ENCODE assay signal across 9 mouse cellular contexts in the genomic region with DNA sequence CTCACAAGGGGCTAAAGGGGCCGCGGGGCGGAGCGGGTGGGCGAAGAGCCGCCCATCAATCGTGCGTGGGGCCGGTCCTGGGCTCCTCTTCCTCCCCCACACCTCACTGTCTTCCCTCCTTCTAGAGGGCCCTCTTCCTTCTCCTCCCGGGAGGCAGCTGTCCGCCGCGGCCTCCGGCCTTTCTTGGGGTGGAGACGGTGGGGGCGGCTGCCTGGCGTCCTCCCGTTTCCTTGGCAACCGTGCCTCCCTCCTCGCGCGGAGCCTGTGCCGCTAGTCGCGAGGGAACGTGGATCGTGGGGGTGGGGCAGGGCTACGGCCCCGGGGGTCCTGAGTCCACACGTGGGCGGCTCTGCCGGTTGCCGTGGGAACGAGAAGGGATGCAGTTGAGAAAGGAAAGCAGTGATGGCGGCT. TPM values are rescaled to one million over a fixed set of nuclear protein-coding genes. Genes with fewer than 3 reads are reported as not detected.
A peak's percentile ranks its signal among the peaks of the same experiment; 100 is the strongest.
DNase-seq lines count a peak whose midpoint lies in the region; ATAC-seq lines count a peak whose summit lies in the region.
"Had no signal": no experiment of that assay in that cellular context is flagged by ENCODE, and none has a peak within 500 bp of the region (broad histone marks: within the 10 kb centered on the region; RNA-seq: fewer than 3 reads in every experiment).

March10 (minus strand) TSS at position 239 of the 411 bp plus-strand sequence.

- no peaks in the 10 kb centered on the region for H3K9me3 ChIP-seq in kidney, embryonic 14.5 days (ENCODE audit: control insufficient read depth, low read length)
- H3K9me3 ChIP-seq in intestine, embryonic 14.5 days (ENCODE audit: control insufficient read depth, low read length): no peaks in the 10 kb centered on the region
- no peaks in the 10 kb centered on the region for H3K9me3 ChIP-seq in limb, embryonic 13.5 days

- no peaks in the 10 kb centered on the region for H3K27me3 ChIP-seq in kidney, embryonic 14.5 days (ENCODE audit: control insufficient read depth, insufficient read depth, low read length)
- no peaks in the 10 kb centered on the region for H3K27me3 ChIP-seq in intestine, embryonic 14.5 days (replicated peaks; ENCODE audit: control insufficient read depth, insufficient read depth, low read length)
- H3K27me3 ChIP-seq in limb, embryonic 13.5 days: 0 out of 2 replicates have a peak, but pooled peaks cover 12% of the 10 kb centered on the region

- H3K36me3 ChIP-seq in kidney, embryonic 14.5 days (ENCODE audit: control insufficient read depth, insufficient read depth, low read length): no peaks in the 10 kb centered on the region
- H3K36me3 ChIP-seq in intestine, embryonic 14.5 days (ENCODE audit: control insufficient read depth, insufficient read depth, low read length): no peaks in the 10 kb centered on the region
- no peaks in the 10 kb centered on the region for H3K36me3 ChIP-seq in limb, embryonic 13.5 days

- peak; percentile 54; the same call in 1 of the 2 replicates for ATAC-seq in kidney, embryonic 14.5 days (ENCODE audit: low FRiP score, low TSS enrichment)
- peak; percentile 81 for ATAC-seq in frontal cortex, adult (ENCODE audit: low TSS enrichment)
- ATAC-seq in intestine, embryonic 14.5 days (replicated peaks; ENCODE audit: low FRiP score, low TSS enrichment, low read depth): no peak
- peak; percentile 54 for ATAC-seq in limb, embryonic 13.5 days (ENCODE audit: low FRiP score, low read depth)

- peak within 1 kb of the TSS; percentile 54 for H3K9ac ChIP-seq in kidney, embryonic 14.5 days (ENCODE audit: low read depth, low read length)
- peak within 1 kb of the TSS; percentile 38; the same call in 1 of the 2 replicates for H3K9ac ChIP-seq in intestine, embryonic 14.5 days (ENCODE audit: low read length)
- peak within 1 kb of the TSS; percentile 69 for H3K9ac ChIP-seq in limb, embryonic 13.5 days

- peaks cover 6% of the 10 kb centered on the region for H3K4me1 ChIP-seq in kidney, embryonic 14.5 days (ENCODE audit: control insufficient read depth, insufficient read depth, low read length)
- peaks cover 9% of the 10 kb centered on the region; the same call in 1 of the 2 replicates for H3K4me1 ChIP-seq in intestine, embryonic 14.5 days (replicated peaks; ENCODE audit: control insufficient read depth, insufficient read depth, low read length)
- peaks cover 19% of the 10 kb centered on the region for H3K4me1 ChIP-seq in limb, embryonic 13.5 days

- H3K4me2 ChIP-seq in kidney, embryonic 14.5 days (replicated peaks; ENCODE audit: low read depth, low read length): peak within 1 kb of the TSS; percentile 83
- peak within 1 kb of the TSS; percentile 67 for H3K4me2 ChIP-seq in intestine, embryonic 14.5 days (ENCODE audit: low read length)
- peak within 1 kb of the TSS; percentile 93 for H3K4me2 ChIP-seq in limb, embryonic 13.5 days (replicated peaks)

- no peak for DNase-seq in kidney, adult 18-20 months
- DNase-seq in cerebellum, adult 9-11 months: peak; percentile 20
- peak; percentile 73 for DNase-seq in intestine, embryonic 14.5 days (ENCODE audit: low spot score)
- DNase-seq in ovary, postnatal 36 days (ENCODE audit: low spot score): peak; percentile 72
- no peak for DNase-seq in T-cell, adult 2 months (ENCODE audit: low spot score)

- under 1% methylated on average over 35 of the region's 35 CpGs for WGBS in kidney, embryonic 14.5 days
- WGBS in intestine, embryonic 14.5 days: 1% methylated on average over 35 of the region's 35 CpGs
- WGBS in limb, embryonic 13.5 days: 1% methylated on average over 35 of the region's 35 CpGs

- H3K4me3 ChIP-seq in kidney, embryonic 14.5 days (ENCODE audit: low read length): peak within 1 kb of the TSS; percentile 47
- peak within 1 kb of the TSS; percentile 43 for H3K4me3 ChIP-seq in intestine, embryonic 14.5 days (ENCODE audit: low read depth, low read length)
- H3K4me3 ChIP-seq in limb, embryonic 13.5 days: peak within 1 kb of the TSS; percentile 54

- no peak within 1 kb of the TSS for H3K27ac ChIP-seq in kidney, embryonic 14.5 days (ENCODE audit: low read depth, low read length)
- H3K27ac ChIP-seq in intestine, embryonic 14.5 days (ENCODE audit: low read depth): no peak within 1 kb of the TSS
- no peak within 1 kb of the TSS for H3K27ac ChIP-seq in limb, embryonic 13.5 days

RNA-seq across cellular contexts. Expression of gene March10, which starts in this region (rescaled TPM):
- polyA plus RNA-seq in kidney, embryonic 14.5 days (2014; fragmentation: Nextera tagmentation; extraction: Ambion mirVana): not detected in 2 replicates
- polyA plus RNA-seq in intestine, embryonic 14.5 days (2014; fragmentation: Nextera tagmentation; extraction: Ambion mirVana): not detected in 2 replicates
- 0.09 TPM in 1 of 2 replicates, not detected in the other for polyA plus RNA-seq in limb, embryonic 13.5 days (2015; fragmentation: Nextera tagmentation; extraction: Ambion mirVana)
- polyA plus RNA-seq: liver, adult 2 months had no signal

Comparison
In these comparisons a context has a peak if more than half of its experiments do, and no peak if none do; other contexts are left out.
1. Peak in ATAC-seq, H3K4me3 ChIP-seq, H3K9ac ChIP-seq and H3K4me2 ChIP-seq in kidney, embryonic 14.5 days; RNA of the gene not detected or under 1 TPM.
2. Peak in DNase-seq, H3K4me3 ChIP-seq, H3K9ac ChIP-seq and H3K4me2 ChIP-seq in intestine, embryonic 14.5 days; RNA of the gene not detected or under 1 TPM.
3. Peak in ATAC-seq, H3K4me3 ChIP-seq, H3K9ac ChIP-seq and H3K4me2 ChIP-seq in limb, embryonic 13.5 days; RNA of the gene not detected or under 1 TPM.
4. DNase-seq: peak in cerebellum, adult 9-11 months (single experiment) and ovary, postnatal 36 days (single experiment); none in kidney, adult 18-20 months (single experiment) and T-cell, adult 2 months (single experiment).
5. Peak in every context shown above with its lines, with median percentiles within 50 percentile points of each other: H3K4me2 ChIP-seq, H3K4me3 ChIP-seq and H3K9ac ChIP-seq.